Mouse (Mus musculus): Measurements from ENCODE around the gene Mfrp. TPM values are rescaled to one million over a fixed set of nuclear protein-coding genes. Genes with fewer than 3 reads are reported as not detected.

The Mfrp gene
- polyA plus RNA-seq, 2 experiments, result 0.08 to 0.18 TPM

- DNase-seq (ENCODE audit: low spot score) (peak; percentile 100), ATAC-seq (ENCODE audit: low FRiP score, low read depth) (peak; percentile 97)
- Histone ChIP-seq H3K27me3 (ENCODE audit: control insufficient read depth, insufficient read depth, low read length) (no peaks in the 10 kb centered on the region), H3K4me3 (replicated peaks; ENCODE audit: low read length) (peak within 1 kb of the TSS; percentile 69), H3K4me2 (replicated peaks; ENCODE audit: low read depth, low read length, severe bottlenecking) (peak within 1 kb of the TSS; percentile 47), H3K36me3 (ENCODE audit: control insufficient read depth, insufficient read depth, low read length) (peaks cover 14% of the 10 kb centered on the region), H3K9me3 (ENCODE audit: control insufficient read depth, low read length) (no peaks in the 10 kb centered on the region), H3K27ac (replicated peaks; ENCODE audit: low read depth, low read length) (peak within 1 kb of the TSS; percentile 63; the same call in 1 of the 2 replicates), H3K4me1 (ENCODE audit: control insufficient read depth, insufficient read depth, low read length) (peaks cover 22% of the 10 kb centered on the region), H3K9ac (ENCODE audit: low read depth, low read length, severe bottlenecking) (peak within 1 kb of the TSS; percentile 87)
- WGBS, result under 1% methylated on average over 28 of the region's 51 CpGs
- TF ChIP-seq POLR2A (IDR thresholded peaks at IDR 0.05; ENCODE audit: borderline replicate concordance, extremely low read depth, insufficient read depth, insufficient read length), result no peak
Measured at GRCm38 (mm10) chr9:44113105-44113789, 11.7 kb downstream of the Mfrp start, which contains the start of the genes Gm49380 and Rnf26. Gene Gm49380, minus strand, starts transcription at chr9:44113500. Gene Rnf26, minus strand, starts transcription at chr9:44113517.

- no peak for DNase-seq (ENCODE audit: low spot score)
- no peak for TF ChIP-seq POLR2A (IDR thresholded peaks at IDR 0.05; ENCODE audit: borderline replicate concordance, extremely low read depth, insufficient read depth, insufficient read length)
- H3K36me3 ChIP-seq (ENCODE audit: control insufficient read depth, insufficient read depth, low read length), result 0 out of 2 replicates have a peak, but pooled peaks cover 6% of the 10 kb centered on the region
- peaks cover 10% of the 10 kb centered on the region for H3K4me1 ChIP-seq (ENCODE audit: control insufficient read depth, insufficient read depth, low read length)
- no peaks in the 10 kb centered on the region for H3K9me3 ChIP-seq (ENCODE audit: control insufficient read depth, low read length)
- H3K4me3 ChIP-seq (replicated peaks; ENCODE audit: low read length), result no peak overlapping the region
- no peaks in the 10 kb centered on the region for H3K27me3 ChIP-seq (ENCODE audit: control insufficient read depth, insufficient read depth, low read length)
- ATAC-seq (ENCODE audit: low FRiP score, low read depth), result no peak
- no peak overlapping the region for H3K9ac ChIP-seq (ENCODE audit: low read depth, low read length, severe bottlenecking)
- WGBS, result 91% methylated on average over 2 of the region's 2 CpGs
- no peak overlapping the region for H3K27ac ChIP-seq (replicated peaks; ENCODE audit: low read depth, low read length)
- no peak overlapping the region for H3K4me2 ChIP-seq (replicated peaks; ENCODE audit: low read depth, low read length, severe bottlenecking)
Measured at GRCm38 (mm10) chr9:44114453-44114852, 12.9 kb downstream of the Mfrp start.

- H3K4me2 ChIP-seq (replicated peaks; ENCODE audit: low read depth, low read length, severe bottlenecking), result no peak overlapping the region
- no peaks in the 10 kb centered on the region for H3K9me3 ChIP-seq (ENCODE audit: control insufficient read depth, low read length)
- no peak overlapping the region for H3K9ac ChIP-seq (ENCODE audit: low read depth, low read length, severe bottlenecking)
- DNase-seq (ENCODE audit: low spot score), result no peak
- no peak overlapping the region for H3K27ac ChIP-seq (replicated peaks; ENCODE audit: low read depth, low read length)
- H3K4me1 ChIP-seq (ENCODE audit: control insufficient read depth, insufficient read depth, low read length), result no peaks in the 10 kb centered on the region
- WGBS, result 90% methylated on average over 9 of the region's 9 CpGs
- no peak for TF ChIP-seq POLR2A (IDR thresholded peaks at IDR 0.05; ENCODE audit: borderline replicate concordance, extremely low read depth, insufficient read depth, insufficient read length)
- H3K4me3 ChIP-seq (replicated peaks; ENCODE audit: low read length), result no peak overlapping the region
- H3K27me3 ChIP-seq (ENCODE audit: control insufficient read depth, insufficient read depth, low read length), result no peaks in the 10 kb centered on the region
- ATAC-seq (ENCODE audit: low FRiP score, low read depth), result no peak
- H3K36me3 ChIP-seq (ENCODE audit: control insufficient read depth, insufficient read depth, low read length), result no peaks in the 10 kb centered on the region
Measured at GRCm38 (mm10) chr9:44115599-44115998, 14.1 kb downstream of the Mfrp start.

GRCm38 (mm10) chr9:44116182-44116581 lies 14.7 kb downstream of the Mfrp start:
- Histone ChIP-seq H3K4me2 (replicated peaks; ENCODE audit: low read depth, low read length, severe bottlenecking) (no peak overlapping the region), H3K27ac (replicated peaks; ENCODE audit: low read depth, low read length) (no peak overlapping the region), H3K9ac (ENCODE audit: low read depth, low read length, severe bottlenecking) (no peak overlapping the region), H3K36me3 (ENCODE audit: control insufficient read depth, insufficient read depth, low read length) (no peaks in the 10 kb centered on the region), H3K4me3 (replicated peaks; ENCODE audit: low read length) (no peak overlapping the region), H3K4me1 (ENCODE audit: control insufficient read depth, insufficient read depth, low read length) (no peaks in the 10 kb centered on the region), H3K9me3 (ENCODE audit: control insufficient read depth, low read length) (no peaks in the 10 kb centered on the region), H3K27me3 (ENCODE audit: control insufficient read depth, insufficient read depth, low read length) (no peaks in the 10 kb centered on the region)
- no peak for TF ChIP-seq POLR2A (IDR thresholded peaks at IDR 0.05; ENCODE audit: borderline replicate concordance, extremely low read depth, insufficient read depth, insufficient read length)
- DNase-seq (ENCODE audit: low spot score) (no peak), ATAC-seq (ENCODE audit: low FRiP score, low read depth) (no peak)
- WGBS, result 90% methylated on average over 4 of the region's 4 CpGs

GRCm38 (mm10) chr9:44119011-44119410 lies 17.5 kb downstream of the Mfrp start:
- TF ChIP-seq POLR2A (IDR thresholded peaks at IDR 0.05; ENCODE audit: borderline replicate concordance, extremely low read depth, insufficient read depth, insufficient read length), result no peak
- no peak for DNase-seq (ENCODE audit: low spot score)

More at GRCm38 (mm10) chr9:44119011-44119410, 17.5 kb downstream of the Mfrp start:
- Histone ChIP-seq H3K9ac (ENCODE audit: low read depth, low read length, severe bottlenecking) (no peak overlapping the region), H3K4me2 (replicated peaks; ENCODE audit: low read depth, low read length, severe bottlenecking) (no peak overlapping the region), H3K4me3 (replicated peaks; ENCODE audit: low read length) (no peak overlapping the region), H3K9me3 (ENCODE audit: control insufficient read depth, low read length) (no peaks in the 10 kb centered on the region), H3K27ac (replicated peaks; ENCODE audit: low read depth, low read length) (no peak overlapping the region), H3K4me1 (ENCODE audit: control insufficient read depth, insufficient read depth, low read length) (no peaks in the 10 kb centered on the region), H3K36me3 (ENCODE audit: control insufficient read depth, insufficient read depth, low read length) (no peaks in the 10 kb centered on the region), H3K27me3 (ENCODE audit: control insufficient read depth, insufficient read depth, low read length) (no peaks in the 10 kb centered on the region)
- no peak for ATAC-seq (ENCODE audit: low FRiP score, low read depth)
- WGBS, result 58% methylated on average over 5 of the region's 5 CpGs
